Mouse (Mus musculus) embryonic fibroblast, embryonic 13.5 days (primary cell): ENCODE results near the gene Cdh6.

ENCODE experiments used
- CTCF ChIP-seq: IDR thresholded peaks from 2 replicates; pipeline ENCODE4 v1.5.1; 2011; ENCODE audit warnings: mild to moderate bottlenecking, control low read depth, low read length, moderate library complexity, borderline replicate concordance; ENCODE audit not compliant: insufficient read depth
- POLR2A ChIP-seq: IDR thresholded peaks from 2 replicates; pipeline ENCODE4 v1.6.1; 2011; ENCODE audit warnings: low read depth, mild to moderate bottlenecking, control low read depth, low read length, moderate library complexity

GRCm38 (mm10) chr15:13194048-13194447 lies 20.6 kb upstream of the Cdh6 start:
- no peak for TF ChIP-seq POLR2A
- TF ChIP-seq CTCF, result no peak
